Mouse (Mus musculus): ENCODE measurements around the gene Fbxl7. TPM values are rescaled to one million over a fixed set of nuclear protein-coding genes. Genes with fewer than 3 reads are reported as not detected.

Gene Fbxl7
- polyA plus RNA-seq, 1 experiment from 2014 or later = not detected

DNA sequence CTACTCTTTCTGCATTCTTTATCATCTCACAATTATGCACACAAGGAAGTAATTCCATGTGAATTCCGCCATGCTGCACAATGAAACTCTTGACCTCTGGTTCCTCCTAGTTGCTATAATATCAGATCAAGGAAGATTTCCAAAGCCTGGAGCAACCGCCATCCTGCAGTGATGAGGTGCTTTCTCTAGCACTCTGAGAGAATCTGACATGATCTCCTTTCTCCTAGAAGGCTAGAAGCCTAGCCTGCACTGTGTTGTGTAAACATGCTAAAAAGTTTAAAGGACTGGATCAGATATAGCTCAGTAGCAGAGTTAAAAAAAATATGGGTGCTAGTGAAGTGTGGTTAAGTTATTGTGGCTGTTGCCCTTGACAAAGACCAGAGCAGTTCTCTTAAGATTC lies 33.2 kb downstream of the Fbxl7 start:
- Histone ChIP-seq H3K36me3 (ENCODE audit: inconsistent target) (no peaks in the 10 kb centered on the region), H3K27ac (no peak overlapping the region), H3K4me3 (ENCODE audit: inconsistent target) (no peak overlapping the region), H3K79me2 (ENCODE audit: inconsistent target) (no peaks in the 10 kb centered on the region)
- WGBS (ENCODE audit: missing documents) = 84% methylated on average over 2 of the region's 2 CpGs

GRCm38 (mm10) chr15:26849626-26850025 lies 45.8 kb downstream of the Fbxl7 start:
- Histone ChIP-seq H3K4me3 (ENCODE audit: inconsistent target) (no peak overlapping the region), H3K79me2 (ENCODE audit: inconsistent target) (no peaks in the 10 kb centered on the region), H3K27ac (no peak overlapping the region), H3K36me3 (ENCODE audit: inconsistent target) (no peaks in the 10 kb centered on the region)
- WGBS (ENCODE audit: missing documents) = 50% methylated on average over 1 of the region's 1 CpGs

- Histone ChIP-seq H3K27ac (no peak overlapping the region), H3K4me3 (ENCODE audit: inconsistent target) (no peak overlapping the region), H3K79me2 (ENCODE audit: inconsistent target) (no peaks in the 10 kb centered on the region), H3K36me3 (ENCODE audit: inconsistent target) (no peaks in the 10 kb centered on the region)
- 87% methylated on average over 6 of the region's 6 CpGs for WGBS (ENCODE audit: missing documents)
Measured at GRCm38 (mm10) chr15:26842216-26842615, 53.2 kb downstream of the Fbxl7 start.

DNA sequence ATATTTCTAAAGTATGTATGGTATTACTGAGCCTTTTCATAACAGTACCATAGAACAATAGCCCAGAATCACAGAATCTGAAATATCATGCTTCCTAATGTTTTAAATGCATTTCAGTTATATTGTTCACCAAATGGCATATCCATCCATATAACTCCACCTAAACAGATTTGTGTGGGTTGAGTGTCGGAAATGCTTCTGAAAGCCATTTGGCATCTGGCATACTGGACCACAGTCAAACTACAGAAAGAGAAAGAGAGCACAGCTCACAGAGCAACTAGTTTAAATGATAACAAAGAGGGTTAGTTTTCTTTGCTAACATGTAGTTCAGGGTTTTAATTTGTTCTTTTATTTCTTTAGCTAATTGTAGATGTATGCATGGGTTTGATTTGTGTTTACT lies 57.0 kb downstream of the Fbxl7 start:
- Histone ChIP-seq H3K4me3 (ENCODE audit: inconsistent target) (no peak overlapping the region), H3K27ac (no peak overlapping the region), H3K79me2 (ENCODE audit: inconsistent target) (no peaks in the 10 kb centered on the region), H3K36me3 (ENCODE audit: inconsistent target) (no peaks in the 10 kb centered on the region)
- WGBS (ENCODE audit: missing documents) = 93% methylated on average over 1 of the region's 1 CpGs

DNA sequence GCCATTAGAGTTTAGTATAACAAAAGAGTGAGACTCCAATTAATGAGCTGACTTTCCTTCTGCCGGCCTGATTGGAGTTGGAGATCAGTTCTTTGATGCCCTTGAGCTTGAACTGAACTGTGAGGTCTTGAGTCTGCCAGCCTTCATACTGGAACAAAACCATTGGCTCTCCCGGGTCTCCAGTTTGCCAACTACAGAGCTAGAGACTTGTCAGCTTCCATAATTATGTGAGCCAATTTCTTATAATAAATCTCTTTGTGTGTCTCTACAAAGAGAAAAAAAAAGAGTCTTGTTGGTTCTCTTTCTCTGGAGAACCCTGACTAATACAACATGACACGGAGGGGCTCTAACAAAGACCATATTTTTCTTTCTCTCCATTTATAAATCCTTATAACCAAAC lies 58.2 kb downstream of the Fbxl7 start:
- 66% methylated on average over 3 of the region's 3 CpGs for WGBS (ENCODE audit: missing documents)
- no peak overlapping the region for H3K27ac ChIP-seq
- no peak overlapping the region for H3K4me3 ChIP-seq (ENCODE audit: inconsistent target)
- no peaks in the 10 kb centered on the region for H3K79me2 ChIP-seq (ENCODE audit: inconsistent target)
- no peaks in the 10 kb centered on the region for H3K36me3 ChIP-seq (ENCODE audit: inconsistent target)

DNA sequence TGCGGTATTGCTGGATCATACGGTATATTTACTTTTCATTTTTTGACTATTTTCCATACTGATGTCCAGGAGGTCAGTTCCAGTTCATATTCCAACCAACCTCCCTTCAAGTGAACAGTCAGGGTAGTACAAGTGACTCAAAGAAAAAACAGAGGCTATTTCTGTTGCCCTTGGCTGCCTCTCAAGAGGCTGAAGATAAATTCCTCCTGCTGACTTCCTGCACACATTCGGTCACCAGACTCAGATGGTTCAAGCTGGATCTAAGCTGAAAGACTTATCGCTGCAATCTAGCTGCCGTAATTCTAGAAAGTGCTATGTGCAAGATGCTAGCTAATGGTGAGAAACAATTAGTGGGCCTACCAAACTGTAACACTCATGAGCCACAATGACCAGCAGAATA lies 61.0 kb downstream of the Fbxl7 start:
- WGBS (ENCODE audit: missing documents) = 87% methylated on average over 5 of the region's 5 CpGs
- Histone ChIP-seq H3K36me3 (ENCODE audit: inconsistent target) (no peaks in the 10 kb centered on the region), H3K4me3 (ENCODE audit: inconsistent target) (no peak overlapping the region), H3K79me2 (ENCODE audit: inconsistent target) (no peaks in the 10 kb centered on the region), H3K27ac (no peak overlapping the region)

DNA sequence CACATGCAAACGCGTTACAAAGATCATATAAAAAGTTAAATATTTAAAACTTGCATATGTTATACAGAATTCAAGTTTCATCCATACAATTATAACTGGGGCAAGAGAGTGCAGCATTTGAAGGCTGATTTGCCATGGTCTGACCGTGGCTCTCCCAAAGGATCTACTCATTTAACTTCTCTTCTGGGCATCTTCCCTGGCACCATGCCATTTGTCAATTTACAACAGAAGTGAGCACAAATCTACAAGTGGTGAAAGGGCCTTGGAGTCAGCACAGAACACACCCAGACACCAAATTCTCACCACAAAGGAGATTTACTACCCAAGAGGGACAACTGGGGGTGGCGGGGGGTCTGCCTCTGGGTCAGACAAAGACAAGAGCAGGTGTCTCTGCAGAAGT lies 64.2 kb downstream of the Fbxl7 start:
- Histone ChIP-seq H3K4me3 (ENCODE audit: inconsistent target) (no peak overlapping the region), H3K27ac (no peak overlapping the region), H3K36me3 (ENCODE audit: inconsistent target) (no peaks in the 10 kb centered on the region), H3K79me2 (ENCODE audit: inconsistent target) (no peaks in the 10 kb centered on the region)
- 85% methylated on average over 4 of the region's 4 CpGs for WGBS (ENCODE audit: missing documents)

GRCm38 (mm10) chr15:26816931-26817330 lies 78.4 kb downstream of the Fbxl7 start:
- WGBS (ENCODE audit: missing documents) = 83% methylated on average over 1 of the region's 1 CpGs
- Histone ChIP-seq H3K79me2 (ENCODE audit: inconsistent target) (no peaks in the 10 kb centered on the region), H3K4me3 (ENCODE audit: inconsistent target) (no peak overlapping the region), H3K36me3 (ENCODE audit: inconsistent target) (no peaks in the 10 kb centered on the region), H3K27ac (no peak overlapping the region)

DNA sequence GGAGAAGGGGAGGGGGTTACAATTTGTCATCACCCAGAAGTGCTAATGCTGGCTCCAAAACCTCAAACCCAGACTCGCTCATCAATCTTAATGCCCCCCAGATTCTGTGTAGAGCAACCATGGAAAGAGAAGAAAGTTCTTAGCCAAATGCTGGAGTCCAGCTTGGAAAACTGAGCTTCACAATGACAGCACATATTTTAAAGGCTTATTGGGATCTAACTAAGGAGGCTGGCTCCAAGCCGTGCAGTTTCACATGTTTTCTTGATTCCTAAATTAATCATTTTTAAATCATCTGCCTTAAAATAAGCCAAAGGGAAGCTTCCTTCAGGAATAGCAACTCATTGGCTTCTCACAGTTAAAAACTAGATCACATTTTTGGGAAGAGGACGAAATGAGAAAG lies 82.5 kb downstream of the Fbxl7 start:
- Histone ChIP-seq H3K36me3 (ENCODE audit: inconsistent target) (no peaks in the 10 kb centered on the region), H3K4me3 (ENCODE audit: inconsistent target) (no peak overlapping the region), H3K27ac (no peak overlapping the region), H3K79me2 (ENCODE audit: inconsistent target) (no peaks in the 10 kb centered on the region)
- 82% methylated on average over 3 of the region's 3 CpGs for WGBS (ENCODE audit: missing documents)

GRCm38 (mm10) chr15:26809569-26809968 lies 85.8 kb downstream of the Fbxl7 start:
- H3K27ac ChIP-seq = no peak overlapping the region
- no peaks in the 10 kb centered on the region for H3K36me3 ChIP-seq (ENCODE audit: inconsistent target)
- WGBS (ENCODE audit: missing documents) = 71% methylated on average over 3 of the region's 3 CpGs
- no peaks in the 10 kb centered on the region for H3K79me2 ChIP-seq (ENCODE audit: inconsistent target)
- H3K4me3 ChIP-seq (ENCODE audit: inconsistent target) = no peak overlapping the region

GRCm38 (mm10) chr15:26804046-26804445 lies 91.3 kb downstream of the Fbxl7 start:
- Histone ChIP-seq H3K79me2 (ENCODE audit: inconsistent target) (no peaks in the 10 kb centered on the region), H3K36me3 (ENCODE audit: inconsistent target) (no peaks in the 10 kb centered on the region), H3K27ac (no peak overlapping the region), H3K4me3 (ENCODE audit: inconsistent target) (no peak overlapping the region)
- 65% methylated on average over 5 of the region's 5 CpGs for WGBS (ENCODE audit: missing documents)

DNA sequence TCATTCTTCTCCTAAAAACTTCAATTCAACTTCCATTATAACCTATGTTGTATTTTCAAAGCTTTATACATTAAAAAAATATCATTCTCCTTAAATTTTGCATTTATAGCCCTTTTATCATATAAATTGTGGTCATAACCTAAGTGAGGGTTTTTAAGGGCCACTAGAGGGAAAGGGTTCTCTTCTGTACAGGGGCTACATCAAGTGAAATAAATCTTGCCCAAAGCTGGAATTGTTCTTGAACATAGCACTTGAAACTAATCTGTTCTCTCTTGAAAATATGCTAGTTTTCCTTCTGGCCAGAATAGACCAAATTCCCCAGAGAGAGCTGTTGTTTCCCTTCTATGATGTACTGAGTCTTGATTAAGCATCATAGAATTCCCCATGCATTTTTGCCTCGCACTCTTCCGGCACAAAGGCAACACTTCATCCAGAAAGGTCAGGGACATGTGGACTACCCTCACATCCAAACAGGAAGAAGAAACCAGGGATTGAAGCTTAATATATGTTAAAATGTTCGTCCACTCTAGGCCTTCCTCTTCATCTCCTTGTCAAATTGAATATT lies 95.8 kb downstream of the Fbxl7 start:
- Histone ChIP-seq H3K36me3 (ENCODE audit: inconsistent target) (no peaks in the 10 kb centered on the region), H3K27ac (no peak overlapping the region), H3K79me2 (ENCODE audit: inconsistent target) (no peaks in the 10 kb centered on the region), H3K4me3 (ENCODE audit: inconsistent target) (no peak overlapping the region)
- 89% methylated on average over 3 of the region's 3 CpGs for WGBS (ENCODE audit: missing documents)

DNA sequence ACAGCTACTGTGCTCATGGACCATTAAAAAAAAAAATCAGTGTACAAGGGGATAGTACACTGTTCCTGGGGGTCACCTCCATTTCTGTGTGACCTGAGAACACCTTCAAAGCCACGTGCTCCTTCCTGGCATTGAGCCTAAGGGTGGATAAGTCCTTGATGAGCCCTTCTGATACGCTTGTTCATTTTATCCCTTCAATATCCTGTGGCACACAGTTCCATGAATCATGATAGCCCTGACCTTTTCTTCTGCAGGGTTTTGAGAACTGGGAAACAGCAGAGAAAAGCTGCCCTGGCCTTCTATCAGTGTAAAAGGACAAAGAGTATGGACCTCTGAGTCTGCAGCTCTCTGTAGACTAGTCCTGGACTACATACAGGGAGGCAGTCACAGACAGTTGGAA lies 99.4 kb downstream of the Fbxl7 start:
- Histone ChIP-seq H3K36me3 (ENCODE audit: inconsistent target) (no peaks in the 10 kb centered on the region), H3K79me2 (ENCODE audit: inconsistent target) (no peaks in the 10 kb centered on the region), H3K4me3 (ENCODE audit: inconsistent target) (no peak overlapping the region), H3K27ac (no peak overlapping the region)
- WGBS (ENCODE audit: missing documents) = 63% methylated on average over 2 of the region's 2 CpGs

DNA sequence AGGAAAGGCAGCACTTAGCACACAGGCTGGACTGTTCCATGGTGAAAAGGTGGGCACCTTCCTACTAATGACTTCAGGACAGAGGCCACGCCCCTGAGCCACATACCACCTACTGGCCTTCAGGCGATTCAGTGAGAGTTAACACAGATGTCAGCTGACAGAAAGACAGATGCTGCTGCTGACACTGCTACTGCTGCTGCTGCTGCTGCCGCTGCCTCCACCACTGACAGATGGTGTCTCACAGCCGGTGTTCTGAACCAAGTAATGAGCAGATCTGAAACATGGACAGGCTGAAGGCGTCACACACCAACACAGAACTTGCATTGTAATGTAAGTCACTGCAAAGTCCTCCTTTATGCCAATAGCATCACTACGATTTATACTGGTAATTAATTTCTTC lies 99.9 kb downstream of the Fbxl7 start:
- no peaks in the 10 kb centered on the region for H3K36me3 ChIP-seq (ENCODE audit: inconsistent target)
- no peak overlapping the region for H3K4me3 ChIP-seq (ENCODE audit: inconsistent target)
- H3K27ac ChIP-seq = no peak overlapping the region
- H3K79me2 ChIP-seq (ENCODE audit: inconsistent target) = no peaks in the 10 kb centered on the region
- WGBS (ENCODE audit: missing documents) = 82% methylated on average over 6 of the region's 6 CpGs

GRCm38 (mm10) chr15:26787148-26787547 lies 108.2 kb downstream of the Fbxl7 start:
- Histone ChIP-seq H3K4me3 (ENCODE audit: inconsistent target) (no peak overlapping the region), H3K79me2 (ENCODE audit: inconsistent target) (no peaks in the 10 kb centered on the region), H3K27ac (no peak overlapping the region), H3K36me3 (ENCODE audit: inconsistent target) (no peaks in the 10 kb centered on the region)
- 69% methylated on average over 6 of the region's 6 CpGs for WGBS (ENCODE audit: missing documents)

DNA sequence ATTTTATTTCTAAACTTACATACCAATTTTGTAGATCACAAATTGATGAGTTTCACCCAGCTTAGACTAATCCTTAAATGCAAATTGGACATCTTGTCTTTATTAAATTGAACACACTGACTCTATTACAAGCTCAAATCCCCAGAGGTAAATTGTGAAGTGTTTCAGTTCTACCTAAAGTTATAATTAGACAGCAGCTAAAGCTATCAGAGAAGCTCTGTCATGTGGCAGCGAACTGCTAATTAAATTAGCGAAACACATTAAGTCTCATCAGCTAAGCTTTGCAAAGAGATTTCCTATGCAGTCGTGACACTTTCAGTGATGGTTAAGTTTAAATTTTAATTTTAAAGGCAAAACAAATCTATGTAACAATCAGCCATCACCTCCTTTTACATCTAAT lies 114.8 kb downstream of the Fbxl7 start:
- H3K4me3 ChIP-seq (ENCODE audit: inconsistent target) = no peak overlapping the region

More for the DNA sequence above, 114.8 kb downstream of the Fbxl7 start:
- Histone ChIP-seq H3K79me2 (ENCODE audit: inconsistent target) (no peaks in the 10 kb centered on the region), H3K27ac (no peak overlapping the region), H3K36me3 (ENCODE audit: inconsistent target) (no peaks in the 10 kb centered on the region)
- WGBS (ENCODE audit: missing documents) = 84% methylated on average over 3 of the region's 3 CpGs

All from macrophage (primary cell).